Mouse (Mus musculus) CH12.LX (cell line): ENCODE measurements around the gene Kptn. TPM values are rescaled to one million over a fixed set of nuclear protein-coding genes. Genes with fewer than 3 reads are reported as not detected.

Experiments
- DNase-seq: peaks from one replicate; pipeline ENCODE4 v3.0.0-alpha.2; 2013; ENCODE audit errors: extremely low read depth
- H3K27ac ChIP-seq: 2 replicates; pipeline ENCODE4 v1.5.1; 2012; ENCODE audit warnings: low read depth, mild to moderate bottlenecking, control low read depth, moderate library complexity; ENCODE audit not compliant: insufficient read depth
- H3K27me3 ChIP-seq: replicated peaks from 2 replicates; pipeline ENCODE3; 2012; ENCODE audit warnings: inconsistent platforms
- H3K36me3 ChIP-seq, 2 experiments: replicated peaks in 1 of 2; 2 replicates each; pipeline versions ENCODE3 to v1.6.1; 2012; ENCODE audit warnings: inconsistent platforms in 1 of 2, low read length in 1 of 2, mild to moderate bottlenecking in 1 of 2, mixed read lengths in 1 of 2, moderate library complexity in 1 of 2; ENCODE audit not compliant: control insufficient read depth in 1 of 2, insufficient read depth in 1 of 2
- H3K4me1 ChIP-seq, 2 experiments: 2 replicates each; pipeline ENCODE4 v1.6.1; 2012; ENCODE audit warnings: inconsistent platforms in 1 of 2, moderate library complexity in 1 of 2; ENCODE audit not compliant: insufficient read depth in 2 of 2, control insufficient read depth in 1 of 2
- H3K4me2 ChIP-seq: 2 replicates; pipeline ENCODE4 v1.6.1; 2012; ENCODE audit warnings: low read depth, mild to moderate bottlenecking, control low read depth; ENCODE audit not compliant: poor library complexity, insufficient read depth, severe bottlenecking
- H3K4me3 ChIP-seq, 3 experiments: fragments of 150-350 bp in 1 of 3; sonication (generic) in 1 of 3; replicated peaks in 1 of 3; 2 replicates each; pipeline versions ENCODE3 to v1.5.1; 2011 to 2012; ENCODE audit warnings: low read depth in 2 of 3, low read length in 2 of 3, mild to moderate bottlenecking in 2 of 3, moderate library complexity in 2 of 3, control low read depth in 1 of 3, improper control_type of control experiment in 1 of 3, inconsistent platforms in 1 of 3, mixed read lengths in 1 of 3; ENCODE audit not compliant: poor library complexity in 1 of 3
- H3K79me2 ChIP-seq: replicated peaks from 2 replicates; pipeline ENCODE4 v1.6.1; 2012; ENCODE audit warnings: mild to moderate bottlenecking, moderate library complexity; ENCODE audit not compliant: control insufficient read depth, poor library complexity, insufficient read depth, severe bottlenecking; ENCODE audit errors: extremely low read depth
- H3K9ac ChIP-seq: 2 replicates; pipeline ENCODE4 v1.6.1; 2012; ENCODE audit warnings: low read depth, mild to moderate bottlenecking, control low read depth, moderate library complexity; ENCODE audit not compliant: insufficient read depth
- H3K9me3 ChIP-seq: replicated peaks from 2 replicates; pipeline ENCODE3; 2012; ENCODE audit warnings: low read length, inconsistent platforms, mixed read lengths
- BHLHE40 ChIP-seq: IDR thresholded peaks from 2 replicates; pipeline ENCODE4 v1.6.1; 2011; ENCODE audit warnings: mild to moderate bottlenecking, low read depth, low read length, improper control_type of control experiment
- CHD1 ChIP-seq: IDR thresholded peaks from 2 replicates; pipeline ENCODE4 v1.6.1; 2012; ENCODE audit warnings: low read depth, low read length, improper control_type of control experiment, inconsistent platforms
- CHD2 ChIP-seq: IDR thresholded peaks from 2 replicates; pipeline ENCODE4 v1.6.1; 2011; ENCODE audit warnings: low read length, improper control_type of control experiment
- CTCF ChIP-seq, 2 experiments: IDR thresholded peaks in 1 of 2; conservative IDR thresholded peaks in 1 of 2; 2 replicates each; pipeline ENCODE4 v1.5.1; 2011 to 2012; ENCODE audit warnings: low read depth in 2 of 2, low read length in 2 of 2, improper control_type of control experiment in 1 of 2, inconsistent platforms in 1 of 2, mild to moderate bottlenecking in 1 of 2, moderate library complexity in 1 of 2
- E2F4 ChIP-seq: IDR thresholded peaks from 2 replicates; pipeline ENCODE4 v1.6.1; 2011; ENCODE audit warnings: low read depth, low read length, improper control_type of control experiment; ENCODE audit not compliant: insufficient replicate concordance
- ELF1 ChIP-seq: IDR thresholded peaks from 2 replicates; pipeline ENCODE4 v1.6.1; 2014; ENCODE audit warnings: low read depth, mild to moderate bottlenecking, inconsistent platforms, low read length, improper control_type of control experiment
- EP300 ChIP-seq: IDR thresholded peaks from 2 replicates; pipeline ENCODE4 v1.6.1; 2011; ENCODE audit warnings: low read length, improper control_type of control experiment
- ETS1 ChIP-seq: conservative IDR thresholded peaks from 2 replicates; pipeline ENCODE4 v1.6.1; 2012; ENCODE audit warnings: low read depth, mild to moderate bottlenecking, inconsistent platforms, low read length, improper control_type of control experiment, moderate library complexity
- GABPA ChIP-seq: IDR thresholded peaks from 2 replicates; pipeline ENCODE4 v1.6.1; 2012; ENCODE audit warnings: low read depth, low read length, improper control_type of control experiment, inconsistent platforms; ENCODE audit not compliant: insufficient replicate concordance
- HCFC1 ChIP-seq: IDR thresholded peaks from 2 replicates; pipeline ENCODE4 v1.6.1; 2012; ENCODE audit warnings: low read depth, mild to moderate bottlenecking, inconsistent platforms, low read length, improper control_type of control experiment
- IRF4 ChIP-seq: IDR thresholded peaks from 2 replicates; pipeline ENCODE4 v1.6.1; 2014; ENCODE audit warnings: low read depth, mild to moderate bottlenecking, inconsistent platforms, low read length, improper control_type of control experiment
- JUN ChIP-seq: IDR thresholded peaks from 2 replicates; pipeline ENCODE4 v1.6.1; 2011; ENCODE audit warnings: low read depth, mild to moderate bottlenecking, low read length, improper control_type of control experiment, moderate library complexity; ENCODE audit not compliant: insufficient read depth
- JUND ChIP-seq: conservative IDR thresholded peaks from 2 replicates; pipeline ENCODE4 v1.6.1; 2011; ENCODE audit warnings: low read depth, low read length, improper control_type of control experiment
- KAT2A ChIP-seq: IDR thresholded peaks from 2 replicates; pipeline ENCODE4 v1.6.1; 2012; ENCODE audit warnings: low read length, improper control_type of control experiment, inconsistent platforms; ENCODE audit not compliant: insufficient replicate concordance
- MAFK ChIP-seq: IDR thresholded peaks from 2 replicates; pipeline ENCODE4 v1.6.1; 2011; ENCODE audit warnings: low read length, improper control_type of control experiment; ENCODE audit not compliant: insufficient replicate concordance
- MAX ChIP-seq: IDR thresholded peaks from 2 replicates; pipeline ENCODE4 v1.6.1; 2011; ENCODE audit warnings: low read length, improper control_type of control experiment
- MAZ ChIP-seq: IDR thresholded peaks from 2 replicates; pipeline ENCODE4 v1.6.1; 2012; ENCODE audit warnings: low read depth, mild to moderate bottlenecking, inconsistent platforms, low read length, improper control_type of control experiment, moderate library complexity
- MEF2A ChIP-seq: IDR thresholded peaks from 2 replicates; pipeline ENCODE4 v1.6.1; 2014; ENCODE audit warnings: low read depth, mild to moderate bottlenecking, inconsistent platforms, low read length, improper control_type of control experiment, borderline replicate concordance
- MXI1 ChIP-seq: IDR thresholded peaks from 2 replicates; pipeline ENCODE4 v1.6.1; 2011; ENCODE audit warnings: mild to moderate bottlenecking, low read depth, low read length, improper control_type of control experiment
- MYC ChIP-seq: IDR thresholded peaks from 2 replicates; pipeline ENCODE4 v1.6.1; 2011; ENCODE audit warnings: low read depth, mild to moderate bottlenecking, improper control_type of control experiment, low read length
- NRF1 ChIP-seq: IDR thresholded peaks from 2 replicates; pipeline ENCODE4 v1.6.1; 2014; ENCODE audit warnings: low read depth, mild to moderate bottlenecking, inconsistent platforms, low read length, improper control_type of control experiment, moderate library complexity
- PAX5 ChIP-seq: IDR thresholded peaks from 2 replicates; pipeline ENCODE4 v1.6.1; 2012; ENCODE audit warnings: low read length, inconsistent platforms, mixed read lengths
- POLR2A ChIP-seq: IDR thresholded peaks from 2 replicates; pipeline ENCODE4 v1.6.1; 2011; ENCODE audit warnings: low read depth, mild to moderate bottlenecking, improper control_type of control experiment, low read length
- POLR2AphosphoS2 ChIP-seq: IDR thresholded peaks from 2 replicates; pipeline ENCODE4 v1.6.1; 2011; ENCODE audit warnings: low read depth, low read length, improper control_type of control experiment
- RAD21 ChIP-seq: IDR thresholded peaks from 2 replicates; pipeline ENCODE4 v1.6.1; 2011; ENCODE audit warnings: low read depth, mild to moderate bottlenecking, low read length, improper control_type of control experiment, moderate library complexity
- RCOR1 ChIP-seq: conservative IDR thresholded peaks from 2 replicates; pipeline ENCODE4 v1.6.1; 2012; ENCODE audit warnings: low read depth, mild to moderate bottlenecking, inconsistent platforms, low read length, improper control_type of control experiment
- SIN3A ChIP-seq: IDR thresholded peaks from 2 replicates; pipeline ENCODE4 v1.6.1; 2012; ENCODE audit warnings: low read length, improper control_type of control experiment, inconsistent platforms
- SMC3 ChIP-seq: IDR thresholded peaks from 2 replicates; pipeline ENCODE4 v1.6.1; 2011; ENCODE audit warnings: low read depth, low read length, improper control_type of control experiment
- TBP ChIP-seq: conservative IDR thresholded peaks from 2 replicates; pipeline ENCODE4 v1.6.1; 2011; ENCODE audit warnings: low read depth, low read length, improper control_type of control experiment
- TCF12 ChIP-seq: IDR thresholded peaks from 2 replicates; pipeline ENCODE4 v1.6.1; 2014; ENCODE audit warnings: low read depth, mild to moderate bottlenecking, inconsistent platforms, low read length, improper control_type of control experiment
- UBTF ChIP-seq: IDR thresholded peaks from 2 replicates; pipeline ENCODE4 v1.6.1; 2012; ENCODE audit warnings: low read depth, mild to moderate bottlenecking, inconsistent platforms, low read length, improper control_type of control experiment, moderate library complexity
- USF1 ChIP-seq: IDR thresholded peaks from 2 replicates; pipeline ENCODE4 v1.6.1; 2014; ENCODE audit warnings: low read depth, mild to moderate bottlenecking, inconsistent platforms, low read length, improper control_type of control experiment
- USF2 ChIP-seq: conservative IDR thresholded peaks from 2 replicates; pipeline ENCODE4 v1.6.1; 2011; ENCODE audit warnings: low read depth, low read length, improper control_type of control experiment
- ZC3H11A ChIP-seq: IDR thresholded peaks from 2 replicates; pipeline ENCODE4 v1.6.1; 2012; ENCODE audit warnings: low read depth, mild to moderate bottlenecking, inconsistent platforms, low read length, improper control_type of control experiment
- ZKSCAN1 ChIP-seq: IDR thresholded peaks from 2 replicates; pipeline ENCODE4 v1.6.1; 2012; ENCODE audit warnings: low read depth, inconsistent platforms, low read length, improper control_type of control experiment, borderline replicate concordance
- ZMIZ1 ChIP-seq: IDR thresholded peaks from 2 replicates; pipeline ENCODE4 v1.6.1; 2012; ENCODE audit warnings: low read depth, mild to moderate bottlenecking, inconsistent platforms, low read length, improper control_type of control experiment
- ZNF384 ChIP-seq: IDR thresholded peaks from 2 replicates; pipeline ENCODE4 v1.6.1; 2012; ENCODE audit warnings: low read depth, low read length, improper control_type of control experiment, inconsistent platforms
- dilution Hi-C: fragments of 300-500 bp; cut with MboI; formaldehyde crosslinking; loops from 2 replicates; pipeline ENCODE4 v1.14.3; 2020; ENCODE audit warnings: low sequenced_read_pairs; ENCODE audit not compliant: extremely low pct_unique_long_range_greater_than_20kb, extremely low pct_ligation_motif_present
- in situ Hi-C: fragments of 300-500 bp; cut with MboI; formaldehyde crosslinking; loops from 3 replicates; pipeline ENCODE4 v1.14.3; 2019; ENCODE audit warnings: low sequenced_read_pairs, low pct_ligation_motif_present, low pct_unique_long_range_greater_than_20kb, mixed read lengths
- polyA plus RNA-seq: library from polyadenylated mRNA; unstranded; fragments of >175 nt; gene quantifications from 2 replicates; pipeline ENCODE4 v1.2.1, GENCODE M21; 2012; ENCODE audit warnings: low read depth; ENCODE audit not compliant: insufficient read length
- total RNA-seq, 2 experiments: library from RNA; depleted of rRNA; stranded (reverse); fragments of 300-350 nt in 1 of 2; fragments of >200 nt in 1 of 2; gene quantifications; 2 replicates each; pipeline ENCODE4 v1.2.3; 2012 to 2014

Kptn gene
- total and polyA plus RNA-seq, 3 experiments = 14.5 to 25.4 (median 17.5) TPM

GRCm38 (mm10) chr7:16098021-16099017 is 21.4 kb upstream of the Kptn start, which contains the start of gene Napa:
Gene Napa, plus strand, starts transcription at chr7:16098458.
- in situ Hi-C loops (no loop called here), dilution Hi-C loops (no loop called here)
- DNase-seq = peak; percentile 100
- peaks cover 22 to 32% of the 10 kb centered on the region in 2 experiments for H3K36me3 ChIP-seq
- peaks cover 41% of the 10 kb centered on the region for H3K79me2 ChIP-seq
- peak within 1 kb of the TSS; percentile 96 for H3K9ac ChIP-seq
- H3K27me3 ChIP-seq = peaks cover 2% of the 10 kb centered on the region
- peak within 1 kb of the TSS; percentile 93 for H3K4me2 ChIP-seq
- peak within 1 kb of the TSS; percentile 58 for H3K27ac ChIP-seq
- peak within 1 kb of the TSS; percentile 73 to 100 (median 94) for H3K4me3 ChIP-seq
- no peaks in the 10 kb centered on the region for H3K9me3 ChIP-seq
- H3K4me1 ChIP-seq = peaks cover 22 to 45% of the 10 kb centered on the region in 2 experiments
- TF ChIP-seq CHD1 = no peak
- TF ChIP-seq ELF1 = peak; percentile 65
- peak; percentile 93 for TF ChIP-seq IRF4
- TF ChIP-seq HCFC1 = peak; percentile 80
- TF ChIP-seq MAZ = peak; percentile 97
- TF ChIP-seq EP300 = no peak
- TF ChIP-seq MXI1 = peak; percentile 91
- TF ChIP-seq SIN3A = peak; percentile 55
- TF ChIP-seq SMC3 = peak; percentile 83
- TF ChIP-seq BHLHE40 = peak; percentile 99
- TF ChIP-seq POLR2A = peak; percentile 96
- TF ChIP-seq ZMIZ1 = peak; percentile 86
- no peak; the same call in 1 of the 2 replicates for TF ChIP-seq NRF1
- peak; percentile 32; the same call in 1 of the 2 replicates for TF ChIP-seq ZC3H11A
- TF ChIP-seq TBP = 0 out of 2 replicates have a peak, but pooled peaks have one; percentile 30
- peak; percentile 86 for TF ChIP-seq ZNF384
- TF ChIP-seq USF1 = peak; percentile 94
- no peak for TF ChIP-seq MYC
- peak; percentile 64; the same call in 1 of the 2 replicates for TF ChIP-seq TCF12
- no peak for TF ChIP-seq PAX5
- TF ChIP-seq JUND = peak; percentile 73
- TF ChIP-seq JUN = peak; percentile 74
- TF ChIP-seq MAX = peak; percentile 90
- no peak for TF ChIP-seq ZKSCAN1
- TF ChIP-seq ETS1 = peak; percentile 92
- peak; percentile 65; the same call in 1 of the 2 replicates for TF ChIP-seq MEF2A
- TF ChIP-seq GABPA = peak; percentile 90
- TF ChIP-seq USF2 = peak; percentile 91
- no peak; the same call in 1 of the 2 replicates for TF ChIP-seq POLR2AphosphoS2
- TF ChIP-seq MAFK = peak; percentile 57; the same call in 1 of the 2 replicates
- no peak for TF ChIP-seq UBTF
- peak; percentile 67 for TF ChIP-seq RCOR1
- peak; percentile 73 for TF ChIP-seq RAD21
- TF ChIP-seq KAT2A = peak; percentile 61; the same call in 1 of the 2 replicates
- TF ChIP-seq CTCF (conservative IDR thresholded peaks at IDR 0.05 in 1 of 2, IDR thresholded peaks at IDR 0.05 in 1 of 2; ENCODE audit: low read depth in 2 of 2, low read length in 2 of 2) = peak; percentile 64 to 89
- no peak for TF ChIP-seq E2F4
- peak; percentile 71 for TF ChIP-seq CHD2
